Comparison of ENCODE assay signal across 7 mouse cellular contexts in genomic region chr1:91968710-91969379, GRCm38 (mm10).
A peak's percentile ranks its signal among the peaks of the same experiment; 100 is the strongest.
DNase-seq lines count a peak whose midpoint lies in the region; TF ChIP-seq lines count a peak whose summit lies in the region.

No protein-coding gene starts in this region.

- H3K4me1 ChIP-seq in bone marrow, adult 2 months (ENCODE audit: control insufficient read depth, insufficient read depth, low read length): no peaks in the 10 kb centered on the region
- no peaks in the 10 kb centered on the region for H3K4me1 ChIP-seq in embryonic fibroblast, embryonic 13.5 days (ENCODE audit: control insufficient read depth, insufficient read depth, low read length)

- peak; percentile 74 for DNase-seq in urinary bladder, postnatal 14 days (ENCODE audit: low spot score)
- no peak for DNase-seq in urinary bladder, adult 2 months (ENCODE audit: low spot score)
- DNase-seq in kidney, postnatal 4 days: peak; percentile 78 to 81
- DNase-seq in lung, postnatal 36 days: peak; percentile 72
- peak; percentile 42 for DNase-seq in telencephalon, adult 2 months (ENCODE audit: low read depth, low spot score)

- no peak overlapping the region for H3K27ac ChIP-seq in bone marrow, adult 2 months (ENCODE audit: control insufficient read depth, insufficient read depth, low read depth, low read length, poor library complexity)
- H3K27ac ChIP-seq in embryonic fibroblast, embryonic 13.5 days (ENCODE audit: insufficient read depth, low read length): no peak overlapping the region

- no peak overlapping the region for H3K4me3 ChIP-seq in bone marrow, adult 2 months (replicated peaks; ENCODE audit: control insufficient read depth, low read depth, low read length)
- H3K4me3 ChIP-seq in embryonic fibroblast, embryonic 13.5 days (ENCODE audit: insufficient read depth, low read length): no peak overlapping the region

- 69% methylated on average over 5 of the region's 5 CpGs for WGBS in bone marrow, adult 2 months

- no peak for TF ChIP-seq POLR2A in bone marrow, adult 2 months (IDR thresholded peaks at IDR 0.05; ENCODE audit: borderline replicate concordance, control insufficient read depth, low read depth, low read length)
- no peak for TF ChIP-seq POLR2A in embryonic fibroblast, embryonic 13.5 days (IDR thresholded peaks at IDR 0.05; ENCODE audit: low read depth, low read length)

- peak; percentile 20; the same call in 1 of the 2 replicates for TF ChIP-seq CTCF in bone marrow, adult 2 months (IDR thresholded peaks at IDR 0.05; ENCODE audit: control insufficient read depth, insufficient read depth, low read length)
- peak; percentile 50; the same call in 1 of the 2 replicates for TF ChIP-seq CTCF in embryonic fibroblast, embryonic 13.5 days (IDR thresholded peaks at IDR 0.05; ENCODE audit: borderline replicate concordance, insufficient read depth, low read length)
